Mouse (Mus musculus) spleen, adult 2 months (tissue): ENCODE measurements around the gene Nqo2.

Experiments used
- CTCF ChIP-seq: fragments of 200-500 bp; IDR thresholded peaks from 2 replicates; pipeline ENCODE4 v1.5.1; 2011; ENCODE audit warnings: mild to moderate bottlenecking, inconsistent platforms; ENCODE audit not compliant: insufficient read depth, insufficient read length, insufficient replicate concordance; ENCODE audit errors: extremely low read depth
- POLR2A ChIP-seq: fragments of 200-500 bp; IDR thresholded peaks from 2 replicates; pipeline ENCODE4 v1.6.1; 2011; ENCODE audit warnings: low read depth, low read length, inconsistent platforms

- TF ChIP-seq CTCF (no peak), POLR2A (no peak)
Measured at GRCm38 (mm10) chr13:33966574-33966973, 2.1 kb downstream of the Nqo2 start.
